Mouse (Mus musculus): ENCODE measurements around the gene Nfx1.

DNA sequence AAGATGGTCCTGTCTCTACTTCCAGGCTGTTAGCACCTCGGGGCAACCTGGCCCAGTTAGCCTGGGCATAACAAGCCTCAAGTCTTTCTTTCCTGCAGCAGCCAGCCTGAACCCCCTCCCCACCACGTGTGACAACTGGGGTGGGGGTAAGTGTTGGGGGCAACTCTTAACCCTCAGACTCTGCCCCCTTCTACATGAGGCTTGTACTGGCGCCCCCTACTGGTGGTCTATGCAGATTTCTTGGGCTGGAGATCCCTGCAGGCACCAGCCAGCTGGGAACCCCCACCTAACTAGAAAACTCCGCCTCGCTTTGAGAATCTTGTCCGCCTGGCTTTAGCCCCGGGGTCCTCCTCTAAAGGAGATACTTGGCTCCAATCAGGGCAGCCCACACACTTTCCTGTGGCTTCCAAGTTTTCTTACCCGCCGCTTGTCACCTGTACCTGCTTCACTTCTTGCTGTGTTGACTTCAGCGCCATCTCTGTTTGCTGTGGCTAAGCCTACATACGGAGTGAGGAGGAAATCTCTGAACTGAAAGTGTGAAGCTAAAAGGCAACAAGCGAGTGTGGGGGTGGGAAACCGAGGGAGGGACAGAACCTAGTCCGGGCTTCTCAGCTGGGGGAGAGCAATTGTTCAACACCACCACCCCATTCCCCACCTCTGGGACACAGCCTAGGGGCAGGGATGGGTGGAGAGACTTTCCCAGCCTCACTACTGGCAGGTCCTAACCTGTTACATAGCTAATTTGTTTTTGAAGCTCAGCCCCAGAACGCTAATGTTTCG lies 93.4 kb downstream of the Nfx1 start:
- TF ChIP-seq POLR2A (IDR thresholded peaks at IDR 0.05; ENCODE audit: low read depth, low read length) (no peak), CTCF (IDR thresholded peaks at IDR 0.05; ENCODE audit: extremely low read depth, insufficient read length, insufficient replicate concordance, low read depth, low read length) (peak; percentile 68; the same call in 1 of the 2 replicates)

Measured in small intestine, adult 2 months (tissue).